Mouse (Mus musculus) Muller cell, postnatal 12 days (primary cell): ENCODE measurements around the gene Cd164l2.

Experiments
- DNase-seq: peaks from one replicate; pipeline ENCODE4 v3.0.0-alpha.2; 2015; ENCODE audit errors: inconsistent ontology term

Cd164l2 gene

GRCm38 (mm10) chr4:133194482-133194881 lies 17.4 kb upstream of the Cd164l2 start:
- no peak for DNase-seq

GRCm38 (mm10) chr4:133195014-133195413 lies 16.9 kb upstream of the Cd164l2 start:
- DNase-seq = no peak

- no peak for DNase-seq
These were observed 15.8 kb upstream of the Cd164l2 start for GRCm38 (mm10) chr4:133196136-133196535.

- peak; percentile 16 for DNase-seq
These were observed 15.1 kb upstream of the Cd164l2 start for GRCm38 (mm10) chr4:133196852-133197251.

- DNase-seq = peak; percentile 25
These were observed 14.6 kb upstream of the Cd164l2 start for GRCm38 (mm10) chr4:133197355-133197754.

DNA sequence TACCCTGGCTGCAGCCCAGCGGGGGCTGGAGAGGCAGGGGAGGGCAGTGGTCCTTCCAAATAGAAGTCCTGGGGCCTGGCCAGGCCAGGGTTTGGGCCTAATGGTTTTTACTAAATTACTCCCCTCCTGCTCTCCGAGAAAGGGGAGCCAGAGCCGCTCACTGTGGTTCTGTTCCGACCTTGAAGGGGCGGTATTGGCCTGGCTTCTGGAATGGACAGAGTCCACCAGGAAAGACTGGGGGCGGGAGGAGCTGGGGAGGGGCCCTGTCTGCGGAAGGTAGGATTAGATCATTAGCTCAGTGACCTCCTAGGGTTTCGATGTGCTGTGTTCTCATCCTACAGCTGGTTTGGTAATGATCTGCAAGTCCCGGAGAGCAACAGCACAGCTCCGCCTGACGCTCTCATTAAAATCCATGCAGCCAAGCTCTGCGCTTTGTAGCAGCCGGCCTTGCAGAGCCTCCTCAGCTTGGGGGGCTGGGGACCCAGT lies 14.1 kb upstream of the Cd164l2 start:
- DNase-seq = peak; percentile 45

DNA sequence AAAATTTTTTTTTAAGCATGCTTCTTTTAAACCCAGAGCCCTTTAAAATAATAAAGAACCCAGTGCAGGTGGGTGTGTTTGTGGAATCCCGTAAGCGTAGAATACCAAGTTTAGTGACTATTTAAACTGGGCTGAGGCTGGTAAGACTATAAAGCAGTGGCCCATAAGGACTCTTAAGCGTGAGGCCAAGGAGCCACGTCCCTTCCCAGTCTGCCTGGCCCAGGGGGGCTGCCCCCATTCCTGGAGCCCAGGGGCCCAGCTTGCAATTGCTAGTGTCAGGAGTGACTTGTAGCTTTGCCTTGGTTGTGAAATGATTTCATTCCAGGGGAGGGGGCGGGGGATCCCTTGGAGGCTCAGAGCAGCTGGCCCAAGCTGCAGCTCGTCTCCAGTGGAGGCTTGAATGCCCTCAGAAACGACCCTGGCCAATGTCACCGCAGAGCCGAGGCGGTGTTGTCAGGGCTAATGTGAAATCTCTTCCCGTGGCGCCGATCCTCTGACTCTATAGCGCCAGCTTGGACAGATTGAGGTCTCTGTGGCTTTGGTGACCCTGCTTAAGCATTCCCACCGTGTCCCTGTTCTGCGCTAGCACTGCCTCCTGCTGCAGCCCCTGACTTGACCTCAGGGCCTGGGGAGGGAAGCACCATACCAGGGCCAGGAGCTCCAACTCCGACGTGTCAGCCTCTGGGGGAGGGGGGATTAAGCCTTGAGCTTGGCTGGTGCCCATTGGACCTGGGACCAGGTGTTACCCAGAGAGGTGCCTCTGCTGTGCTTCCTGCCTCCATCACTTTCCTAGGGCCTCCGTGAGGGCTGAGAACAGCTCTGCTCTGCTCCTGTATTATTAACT lies 13.4 kb upstream of the Cd164l2 start:
- DNase-seq = peak; percentile 66

GRCm38 (mm10) chr4:133199743-133200142 lies 12.2 kb upstream of the Cd164l2 start:
- DNase-seq = no peak

DNA sequence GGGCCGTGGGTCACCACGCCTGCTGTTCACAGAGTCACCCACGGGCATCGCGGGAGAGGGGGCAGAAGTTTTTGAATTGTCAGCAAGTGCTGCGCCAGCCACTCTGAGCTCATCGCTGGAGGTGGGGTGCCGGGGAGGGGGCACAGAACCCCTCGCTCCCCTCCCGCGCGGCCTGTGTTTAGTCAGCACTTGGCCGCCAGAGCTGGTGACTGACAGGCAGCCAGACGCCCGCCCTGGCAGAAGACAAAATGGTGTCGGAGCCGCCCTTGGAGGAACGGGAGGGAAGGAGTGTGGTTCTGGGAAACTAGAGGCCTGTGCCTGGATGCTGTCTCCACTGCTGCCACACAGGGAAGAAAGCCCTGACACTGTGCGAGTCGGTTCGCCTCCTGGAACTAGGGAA lies 11.6 kb upstream of the Cd164l2 start:
- peak; percentile 52 for DNase-seq

DNA sequence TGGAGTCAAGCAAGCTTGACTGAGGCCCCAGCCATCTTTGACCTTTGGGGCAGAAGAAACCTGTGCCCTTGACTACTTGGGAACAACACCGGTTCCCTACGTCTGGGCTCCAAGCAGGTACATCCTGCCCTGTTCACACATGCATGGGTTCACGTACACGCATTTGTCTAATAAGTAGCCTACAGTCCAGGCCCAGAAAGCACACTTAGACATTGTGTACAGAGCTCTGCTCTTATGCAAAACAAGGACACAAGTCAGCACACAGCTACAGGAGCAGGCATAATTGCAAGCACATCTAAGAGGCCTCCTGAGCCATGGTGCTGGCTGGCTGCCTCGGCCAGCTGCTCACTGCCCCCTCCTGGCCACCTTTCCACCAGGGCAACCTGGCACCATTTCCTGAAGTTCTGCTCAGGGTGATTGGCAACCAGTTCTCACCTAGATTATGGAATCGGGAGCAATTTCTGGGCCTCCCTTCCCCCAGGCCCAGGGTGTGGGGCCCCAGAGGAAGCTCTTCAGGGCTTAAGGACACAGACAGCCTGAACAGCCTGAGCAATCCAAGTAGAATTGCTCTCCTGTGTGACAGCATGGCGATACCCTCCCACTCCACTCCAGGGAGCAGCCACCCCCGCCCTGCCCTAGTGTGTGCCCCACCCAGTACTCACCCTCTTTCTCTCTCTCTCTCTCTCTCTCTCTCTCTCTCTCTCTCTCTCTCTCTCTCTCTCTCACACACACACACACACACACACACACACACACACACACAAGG lies 10.7 kb upstream of the Cd164l2 start:
- peak; percentile 67 for DNase-seq

GRCm38 (mm10) chr4:133202254-133202653 lies 9.7 kb upstream of the Cd164l2 start:
- no peak for DNase-seq

- no peak for DNase-seq
These were observed 8.3 kb upstream of the Cd164l2 start for GRCm38 (mm10) chr4:133203591-133203990.

- no peak for DNase-seq
These were observed 7.6 kb upstream of the Cd164l2 start for GRCm38 (mm10) chr4:133204379-133204778.

GRCm38 (mm10) chr4:133209366-133209765 lies 2.6 kb upstream of the Cd164l2 start:
- DNase-seq = peak; percentile 54

- DNase-seq = no peak
These were observed 1.7 kb upstream of the Cd164l2 start for GRCm38 (mm10) chr4:133210023-133210787.

- no peak for DNase-seq
These were observed 1.0 kb upstream of the Cd164l2 start for GRCm38 (mm10) chr4:133210788-133211390.

DNA sequence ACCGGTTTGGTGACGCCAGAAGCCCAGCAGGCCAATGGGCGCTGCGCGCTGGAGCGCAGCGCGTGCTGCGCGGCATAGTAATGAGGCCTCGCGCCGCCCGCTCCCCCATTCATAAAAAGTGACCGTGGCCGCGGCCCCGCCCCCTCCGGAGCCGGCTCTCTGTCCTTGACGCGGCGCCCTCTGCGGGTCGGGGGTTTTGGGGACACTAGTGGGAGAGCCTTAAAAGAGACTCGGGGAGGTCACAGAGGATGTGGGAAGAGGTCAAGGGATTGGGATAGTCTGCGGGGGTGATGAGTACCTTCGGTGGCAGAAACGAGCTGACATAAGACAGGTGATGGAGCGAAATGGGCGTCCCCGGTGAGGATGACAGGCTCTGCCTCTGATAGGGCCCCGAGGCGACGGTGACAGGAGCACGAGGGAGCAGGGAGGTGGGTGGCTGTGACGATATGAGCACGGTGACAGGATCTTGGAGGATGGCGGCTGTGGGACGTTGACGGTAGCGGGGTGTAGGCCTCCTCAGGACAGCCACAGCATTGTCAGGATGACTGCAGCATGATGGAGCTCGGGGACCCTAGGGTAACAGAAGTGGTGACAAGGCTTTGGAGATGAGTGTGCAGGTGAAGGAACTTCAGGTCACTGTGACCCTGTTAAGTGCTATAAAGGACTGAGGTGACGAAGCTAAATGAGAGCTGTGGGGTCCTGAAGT lies 784 bp downstream of the Cd164l2 start:
- peak; percentile 95 for DNase-seq

GRCm38 (mm10) chr4:133213268-133213590 lies 1.3 kb downstream of the Cd164l2 start:
- DNase-seq = peak; percentile 64

GRCm38 (mm10) chr4:133213661-133214060 lies 1.7 kb downstream of the Cd164l2 start:
- no peak for DNase-seq

DNA sequence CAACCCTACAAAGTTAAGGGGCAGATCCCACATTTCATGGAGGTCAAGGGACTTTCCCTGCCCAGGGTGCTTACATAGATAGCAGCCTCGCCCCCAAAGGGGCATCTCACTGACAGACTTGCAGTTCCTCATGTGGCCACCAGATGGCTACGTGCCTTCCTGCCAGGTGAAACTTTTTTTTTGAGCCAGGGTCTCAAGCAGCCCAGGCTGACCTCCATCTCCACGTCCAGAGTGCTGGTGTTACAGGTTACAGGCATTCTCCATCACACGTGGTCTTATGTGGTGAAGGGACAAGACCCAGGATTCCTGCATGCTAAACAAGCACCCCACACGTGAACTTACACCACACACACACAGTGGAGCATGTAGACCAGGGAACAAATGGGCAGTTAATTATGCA lies 5.7 kb downstream of the Cd164l2 start:
- DNase-seq = peak; percentile 65

GRCm38 (mm10) chr4:133218745-133219144 lies 6.8 kb downstream of the Cd164l2 start:
- DNase-seq = no peak
